Mouse (Mus musculus): ENCODE measurements at regions not wholly inside any gene's neighbourhood (a gene's known extent, or its start where the extent isn't known, plus 50 kb on each side); places are given as distances from the start of the nearest gene placed in this dataset.

DNA sequence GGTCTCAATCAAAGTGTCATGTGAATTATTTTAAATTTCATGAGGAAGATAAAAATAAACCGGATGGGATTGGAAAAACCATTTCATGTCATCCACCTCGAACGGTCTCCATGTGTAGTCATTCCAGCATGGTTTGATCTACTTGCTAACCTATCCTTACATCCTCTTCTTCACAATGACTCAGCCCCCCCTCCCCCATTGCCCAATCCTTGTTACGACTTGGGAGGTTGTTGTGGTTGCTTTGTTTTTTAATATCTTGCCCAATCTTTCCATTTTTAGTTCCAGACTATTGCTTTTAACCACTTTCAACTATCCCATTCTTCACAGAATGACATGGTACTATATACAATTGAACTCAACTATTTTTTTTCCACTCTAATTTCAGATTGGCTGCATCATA lies 275.0 kb upstream of the Kcnj16 start:
- TF ChIP-seq POLR2A (IDR thresholded peaks at IDR 0.05; ENCODE audit: borderline replicate concordance, insufficient read depth, low read length) (no peak), CTCF (IDR thresholded peaks at IDR 0.05; ENCODE audit: borderline replicate concordance, insufficient read depth, low read depth, low read length) (no peak)

Data from cerebellum, adult 2 months (tissue).